Mouse (Mus musculus) heart, embryonic 12.5 days (tissue): Measurements from ENCODE around the gene Ankrd13d. TPM values are rescaled to one million over a fixed set of nuclear protein-coding genes. Genes with fewer than 3 reads are reported as not detected.
A peak's percentile ranks its signal among the peaks of the same experiment; 100 is the strongest.
"Not testable (repeated sequence)": the region's sequence is repeated elsewhere in the genome, so short reads cannot be mapped to it uniquely, and the experiment has no call there.

Source experiments
- ATAC-seq: fragments of 200-750 bp; cut with Nextera tagmentation; 2 replicates; pipeline ENCODE4 v1.8.0; 2017; ENCODE audit warnings: moderate TSS enrichment, moderate library complexity; ENCODE audit not compliant: insufficient number of reproducible peaks, low FRiP score
- H3K27ac ChIP-seq: fragments of 300-500 bp; sonication (generic); 2 replicates; pipeline ENCODE4 v1.5.1; 2016; ENCODE audit warnings: mild to moderate bottlenecking, moderate library complexity; ENCODE audit not compliant: poor library complexity, severe bottlenecking
- H3K27me3 ChIP-seq: fragments of 300-500 bp; sonication (generic); replicated peaks from 2 replicates; pipeline ENCODE4 v1.6.1; 2016; ENCODE audit warnings: mild to moderate bottlenecking, moderate library complexity
- H3K36me3 ChIP-seq: fragments of 300-500 bp; sonication (generic); 2 replicates; pipeline ENCODE4 v1.6.1; 2016; ENCODE audit warnings: mild to moderate bottlenecking, moderate library complexity
- H3K4me1 ChIP-seq: fragments of 300-500 bp; sonication (generic); replicated peaks from 2 replicates; pipeline ENCODE4 v1.6.1; 2016; ENCODE audit warnings: mild to moderate bottlenecking
- H3K4me2 ChIP-seq: fragments of 300-500 bp; sonication (generic); 2 replicates; pipeline ENCODE4 v1.6.1; 2016; ENCODE audit warnings: mild to moderate bottlenecking, moderate library complexity
- H3K4me3 ChIP-seq: fragments of 300-500 bp; sonication (generic); 2 replicates; pipeline ENCODE4 v1.5.1; 2016; ENCODE audit warnings: mild to moderate bottlenecking
- H3K9ac ChIP-seq: fragments of 300-500 bp; sonication (generic); 2 replicates; pipeline ENCODE4 v1.6.1; 2016; ENCODE audit warnings: mild to moderate bottlenecking, moderate library complexity
- H3K9me3 ChIP-seq: fragments of 300-500 bp; sonication (generic); replicated peaks from 2 replicates; pipeline ENCODE4 v1.6.1; 2016; ENCODE audit warnings: mild to moderate bottlenecking, moderate library complexity
- WGBS: fragments of 180-500 bp; shearing (Covaris S2); methylation state at CpG from one replicate; pipeline ENCODE4 v1.1.7; 2016; 5-methylcytosine and 5-hydroxymethylcytosine counted together
- polyA plus RNA-seq: library from polyadenylated mRNA; unstranded; fragments of >200 nt; fragmentation: Nextera tagmentation; extraction: Ambion mirVana; gene quantifications from 2 replicates; pipeline ENCODE4 v1.2.1, GENCODE M21; 2016

Gene Ankrd13d
- polyA plus RNA-seq, 1 experiment from 2014 or later: 1.6 TPM

DNA sequence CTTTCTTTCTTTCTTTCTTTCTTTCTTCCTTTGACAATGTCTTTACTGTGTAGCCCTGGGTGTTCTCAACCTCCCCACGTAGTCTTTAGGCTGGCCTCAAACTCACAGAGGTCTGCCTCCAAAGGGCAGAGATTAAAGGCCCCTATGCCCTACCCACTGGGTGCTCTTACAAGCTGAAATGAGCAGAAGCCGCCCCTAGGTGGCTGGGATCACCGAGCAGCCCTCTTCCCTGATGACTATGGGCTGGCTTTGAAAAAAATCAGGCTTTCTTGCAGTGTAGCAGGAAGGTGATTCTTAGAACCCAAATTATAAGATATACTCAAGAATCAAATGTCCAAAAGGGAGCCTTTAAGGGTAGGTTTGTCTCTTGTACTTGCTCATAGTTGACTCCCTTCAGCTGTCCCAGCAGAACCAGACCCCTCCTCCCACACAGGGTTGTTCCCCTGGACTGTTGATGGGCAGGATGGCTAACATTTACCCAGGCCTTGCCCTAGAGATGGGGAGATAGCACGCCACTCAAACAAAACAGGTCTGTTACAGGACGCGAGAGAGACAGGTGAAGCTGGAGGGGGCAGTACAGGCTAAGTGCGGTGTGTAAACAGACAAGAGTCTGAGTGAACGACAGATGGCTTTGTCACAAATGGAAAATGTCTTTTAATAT lies 21.8 kb downstream of the Ankrd13d start:
- no peaks in the 10 kb centered on the region for H3K9me3 ChIP-seq
- H3K36me3 ChIP-seq: no peaks in the 10 kb centered on the region
- peaks cover under 1% of the 10 kb centered on the region for H3K27me3 ChIP-seq
- no peak for ATAC-seq
- H3K4me2 ChIP-seq: no peak overlapping the region
- 57% methylated on average over 8 of the region's 8 CpGs for WGBS
- no peak overlapping the region for H3K27ac ChIP-seq
- H3K4me1 ChIP-seq: peaks cover 5% of the 10 kb centered on the region; the same call in 1 of the 2 replicates
- no peak overlapping the region for H3K9ac ChIP-seq
- no peak overlapping the region for H3K4me3 ChIP-seq

DNA sequence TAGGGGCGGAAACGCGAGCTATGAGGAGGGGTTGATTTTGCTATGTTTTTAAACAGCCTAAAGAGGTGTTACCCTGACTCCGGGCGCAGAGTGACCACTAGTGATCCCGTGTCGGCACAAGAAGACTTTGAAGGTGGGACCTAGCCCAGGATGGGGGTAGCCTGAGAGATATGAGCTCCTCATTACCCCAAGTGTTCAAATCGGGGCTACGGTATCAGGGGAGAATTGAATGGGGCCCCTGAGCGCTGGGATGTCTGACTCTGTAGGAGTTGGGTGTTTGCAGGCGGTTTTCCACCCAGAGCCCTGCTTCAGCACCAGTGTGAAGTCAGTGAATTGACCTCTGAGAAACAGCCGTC lies 25.1 kb downstream of the Ankrd13d start:
- Histone ChIP-seq H3K27ac (no peak overlapping the region; the same call in 1 of the 2 replicates), H3K9me3 (no peaks in the 10 kb centered on the region; the same call in 1 of the 2 replicates), H3K4me1 (peaks cover 12% of the 10 kb centered on the region; the same call in 1 of the 2 replicates), H3K36me3 (no peaks in the 10 kb centered on the region), H3K4me2 (peak overlapping the region; percentile 79), H3K9ac (peak overlapping the region; percentile 58), H3K4me3 (peak overlapping the region; percentile 67), H3K27me3 (no peaks in the 10 kb centered on the region)
- 20% methylated on average over 12 of the region's 12 CpGs for WGBS
- no peak for ATAC-seq

DNA sequence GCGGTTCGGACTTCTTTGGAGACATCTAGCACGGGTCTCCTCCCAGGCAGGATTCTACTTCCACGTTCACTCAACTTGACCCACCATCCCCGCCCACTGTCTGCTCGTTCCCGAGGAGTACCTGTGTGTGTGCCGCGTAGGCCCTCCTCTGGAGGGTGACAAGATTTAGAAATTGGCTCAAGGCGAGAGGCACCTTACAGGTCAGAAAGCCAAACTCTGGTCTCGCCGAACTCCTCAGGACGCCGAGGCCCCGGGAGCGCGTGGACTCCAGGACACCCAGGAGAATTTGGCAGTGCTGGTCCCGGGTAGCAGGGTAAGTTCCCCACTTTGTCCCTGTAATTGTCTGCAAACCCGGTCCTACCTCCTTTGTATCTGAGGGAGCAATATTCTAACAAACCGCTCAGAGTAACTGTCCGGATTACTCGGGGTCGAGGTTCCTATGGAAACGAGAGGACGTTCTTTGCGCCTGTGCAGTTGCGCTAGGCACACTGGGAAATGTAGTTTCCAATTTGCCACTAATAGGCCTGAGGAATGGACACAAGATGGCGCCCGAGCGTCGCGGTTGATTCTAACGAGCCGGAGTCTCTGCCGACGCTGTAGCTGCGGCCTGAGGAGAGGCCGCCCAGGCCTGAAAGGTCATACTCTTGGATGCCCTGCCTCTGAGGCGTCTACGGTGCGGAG lies 25.6 kb downstream of the Ankrd13d start:
- Histone ChIP-seq H3K4me1 (peaks cover 12% of the 10 kb centered on the region; the same call in 1 of the 2 replicates), H3K4me2 (peak overlapping the region; percentile 79), H3K4me3 (peak overlapping the region; percentile 67), H3K27ac (no peak overlapping the region; the same call in 1 of the 2 replicates), H3K27me3 (no peaks in the 10 kb centered on the region), H3K9ac (peak overlapping the region; percentile 66), H3K9me3 (no peaks in the 10 kb centered on the region; the same call in 1 of the 2 replicates), H3K36me3 (no peaks in the 10 kb centered on the region)
- peak; percentile 89 for ATAC-seq
- under 1% methylated on average over 41 of the region's 41 CpGs for WGBS

- no peaks in the 10 kb centered on the region for H3K27me3 ChIP-seq
- no peaks in the 10 kb centered on the region for H3K36me3 ChIP-seq
- H3K4me1 ChIP-seq: peaks cover 12% of the 10 kb centered on the region; the same call in 1 of the 2 replicates
- 70% methylated on average over 11 of the region's 11 CpGs for WGBS
- no peaks in the 10 kb centered on the region; the same call in 1 of the 2 replicates for H3K9me3 ChIP-seq
- no peak overlapping the region for H3K4me2 ChIP-seq
- H3K4me3 ChIP-seq: no peak overlapping the region
- no peak for ATAC-seq
- no peak overlapping the region for H3K27ac ChIP-seq
- no peak overlapping the region for H3K9ac ChIP-seq
These were observed 27.3 kb downstream of the Ankrd13d start for GRCm38 (mm10) chr19:4255583-4256162.

GRCm38 (mm10) chr19:4254230-4254629 lies 28.7 kb downstream of the Ankrd13d start:
- Histone ChIP-seq H3K4me2 (no peak overlapping the region), H3K9me3 (no peaks in the 10 kb centered on the region; the same call in 1 of the 2 replicates), H3K4me1 (peaks cover 12% of the 10 kb centered on the region; the same call in 1 of the 2 replicates), H3K27ac (no peak overlapping the region), H3K9ac (no peak overlapping the region), H3K36me3 (no peaks in the 10 kb centered on the region), H3K27me3 (no peaks in the 10 kb centered on the region), H3K4me3 (no peak overlapping the region)
- ATAC-seq: no peak
- WGBS: 74% methylated on average over 7 of the region's 7 CpGs

DNA sequence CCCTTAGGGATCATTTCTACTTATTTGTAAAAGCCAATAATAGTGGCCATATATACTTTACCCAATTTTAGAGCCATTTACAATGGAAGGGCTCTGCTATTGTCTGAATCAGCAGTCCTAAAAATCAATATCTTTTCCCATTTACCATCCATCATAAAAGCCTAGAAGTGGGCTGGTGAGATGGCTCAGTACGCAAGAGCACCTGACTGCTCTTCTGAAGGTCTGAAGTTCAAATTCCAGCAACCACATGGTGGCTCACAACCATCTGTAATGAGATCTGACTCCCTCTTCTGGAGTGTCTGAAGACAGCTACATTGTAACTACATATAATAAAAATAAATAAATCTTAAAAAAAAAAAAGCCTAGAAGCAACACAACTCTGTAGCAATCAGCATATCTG lies 34.3 kb downstream of the Ankrd13d start:
- H3K27ac ChIP-seq, H3K27me3 ChIP-seq, H3K4me2 ChIP-seq, H3K4me3 ChIP-seq, ATAC-seq, H3K9me3 ChIP-seq, H3K36me3 ChIP-seq, H3K9ac ChIP-seq, H3K4me1 ChIP-seq: not testable (repeated sequence)
- 73% methylated on average over 1 of the region's 1 CpGs for WGBS

DNA sequence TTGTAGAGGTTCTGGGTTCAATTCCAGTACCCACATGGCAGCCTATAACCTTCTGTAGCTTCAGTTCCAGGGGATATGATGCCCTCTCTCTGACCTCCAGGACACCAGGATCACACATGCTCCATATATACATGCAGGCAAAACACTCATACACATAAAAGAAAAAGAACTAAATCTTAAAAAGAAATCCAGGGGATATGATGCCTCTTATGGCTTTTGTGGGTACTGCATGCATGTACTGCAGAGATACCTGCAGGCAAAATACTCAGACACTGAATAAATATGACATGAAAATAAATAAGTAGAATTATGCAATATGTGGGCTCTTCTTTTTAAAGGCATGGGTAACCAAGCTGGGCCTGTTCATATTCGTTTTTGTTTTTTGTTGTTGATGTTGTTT lies 35.9 kb downstream of the Ankrd13d start:
- H3K36me3 ChIP-seq: no peaks in the 10 kb centered on the region
- H3K4me2 ChIP-seq: no peak overlapping the region
- WGBS: 43% methylated on average over 1 of the region's 1 CpGs

GRCm38 (mm10) chr19:4244775-4245174 lies 38.2 kb downstream of the Ankrd13d start:
- ATAC-seq: no peak
- H3K4me2 ChIP-seq: no peak overlapping the region
- H3K27ac ChIP-seq: no peak overlapping the region
- no peaks in the 10 kb centered on the region for H3K4me1 ChIP-seq
- H3K9ac ChIP-seq: no peak overlapping the region
- WGBS: 77% methylated on average over 6 of the region's 6 CpGs
- H3K27me3 ChIP-seq: peaks cover 3% of the 10 kb centered on the region; the same call in 1 of the 2 replicates
- 0 out of 2 replicates have a peak, but pooled peaks cover 3% of the 10 kb centered on the region for H3K9me3 ChIP-seq
- H3K36me3 ChIP-seq: no peaks in the 10 kb centered on the region
- H3K4me3 ChIP-seq: no peak overlapping the region

More for the DNA sequence above, 35.9 kb downstream of the Ankrd13d start:
- ATAC-seq: no peak
- no peaks in the 10 kb centered on the region for H3K4me1 ChIP-seq
- H3K27me3 ChIP-seq: peaks cover 3% of the 10 kb centered on the region; the same call in 1 of the 2 replicates
- no peak overlapping the region for H3K4me3 ChIP-seq
- H3K9me3 ChIP-seq: 0 out of 2 replicates have a peak, but pooled peaks cover 3% of the 10 kb centered on the region
- no peak overlapping the region for H3K9ac ChIP-seq
- H3K27ac ChIP-seq: no peak overlapping the region

- Histone ChIP-seq H3K4me2 (no peak overlapping the region), H3K4me3 (no peak overlapping the region), H3K9ac (no peak overlapping the region), H3K9me3 (0 out of 2 replicates have a peak, but pooled peaks cover 3% of the 10 kb centered on the region), H3K4me1 (no peaks in the 10 kb centered on the region), H3K27ac (no peak overlapping the region), H3K27me3 (no peaks in the 10 kb centered on the region; the same call in 1 of the 2 replicates), H3K36me3 (no peaks in the 10 kb centered on the region)
- WGBS: 66% methylated on average over 3 of the region's 3 CpGs
- no peak for ATAC-seq
These were observed 40.5 kb downstream of the Ankrd13d start for GRCm38 (mm10) chr19:4242416-4242815.

- Histone ChIP-seq H3K27me3 (no peaks in the 10 kb centered on the region; the same call in 1 of the 2 replicates), H3K36me3 (no peaks in the 10 kb centered on the region), H3K9ac (no peak overlapping the region), H3K9me3 (0 out of 2 replicates have a peak, but pooled peaks cover 3% of the 10 kb centered on the region), H3K4me3 (no peak overlapping the region), H3K27ac (no peak overlapping the region), H3K4me2 (no peak overlapping the region), H3K4me1 (no peaks in the 10 kb centered on the region)
- no peak for ATAC-seq
- WGBS: 70% methylated on average over 8 of the region's 8 CpGs
These were observed 42.7 kb downstream of the Ankrd13d start for GRCm38 (mm10) chr19:4240247-4240668.

- Histone ChIP-seq H3K9ac (no peak overlapping the region), H3K36me3 (no peaks in the 10 kb centered on the region), H3K27ac (no peak overlapping the region), H3K4me1 (peaks cover 19% of the 10 kb centered on the region), H3K4me3 (no peak overlapping the region), H3K27me3 (peaks cover 18% of the 10 kb centered on the region), H3K9me3 (no peaks in the 10 kb centered on the region), H3K4me2 (no peak overlapping the region)
- WGBS: 69% methylated on average over 4 of the region's 4 CpGs
- no peak for ATAC-seq
These were observed 48.4 kb downstream of the Ankrd13d start for GRCm38 (mm10) chr19:4234548-4234947.
